Mouse (Mus musculus): ENCODE measurements around the gene Dact3. TPM values are rescaled to one million over a fixed set of nuclear protein-coding genes. Genes with fewer than 3 reads are reported as not detected.
A peak's percentile ranks its signal among the peaks of the same experiment; 100 is the strongest.

The Dact3 gene
- polyA plus RNA-seq, 2 experiments = 11.5 to 64.3 TPM

DNA sequence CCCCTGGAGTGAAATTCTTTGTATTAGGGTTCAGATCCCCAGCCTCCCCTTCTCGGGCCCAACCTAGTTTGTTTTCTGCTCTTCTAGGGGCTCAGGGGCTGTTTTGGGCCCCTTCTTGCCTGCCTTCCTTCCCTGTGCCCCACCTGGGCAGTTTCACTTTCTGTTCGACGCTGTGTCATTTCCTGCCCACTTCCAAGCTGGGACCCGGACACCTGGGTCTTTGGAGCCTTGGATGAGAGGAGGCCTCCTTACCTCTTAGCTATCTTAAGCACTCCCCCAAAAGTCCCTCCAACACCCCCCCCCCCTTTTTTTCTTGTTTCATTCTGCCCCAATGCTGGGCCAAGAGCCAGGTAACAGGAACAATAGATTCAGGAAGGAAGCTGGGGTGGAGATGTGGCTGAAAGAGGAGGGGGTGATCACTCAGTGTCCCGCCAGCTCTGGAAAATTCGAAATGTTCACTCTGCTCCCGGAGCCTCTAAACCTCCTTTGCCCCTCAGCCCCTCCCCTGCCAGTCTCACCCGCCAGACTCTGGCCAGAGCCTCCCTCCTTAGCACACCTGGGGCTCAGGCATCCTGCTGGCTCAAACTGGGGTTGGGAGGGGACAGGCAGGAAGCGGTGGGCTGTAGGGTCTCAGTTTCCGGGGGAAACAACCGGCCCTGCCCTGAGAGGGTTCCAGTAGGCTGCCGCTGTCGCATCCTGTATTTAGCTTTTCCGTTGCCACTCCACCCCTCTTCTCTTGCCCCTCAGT lies 29.9 kb upstream of the Dact3 start:
- Histone ChIP-seq H3K9me3 (ENCODE audit: control insufficient read depth, low read length) (no peaks in the 10 kb centered on the region), H3K36me3 (ENCODE audit: control insufficient read depth, insufficient read depth, low read length) (peaks cover 44% of the 10 kb centered on the region), H3K4me1 (ENCODE audit: control insufficient read depth, insufficient read depth, low read length) (peaks cover 19% of the 10 kb centered on the region), H3K27me3 (ENCODE audit: control insufficient read depth, insufficient read depth, low read length) (no peaks in the 10 kb centered on the region), H3K27ac (replicated peaks; ENCODE audit: low read depth, low read length) (peak overlapping the region; percentile 63), H3K4me3 (replicated peaks; ENCODE audit: low read length) (peak overlapping the region; percentile 60), H3K9ac (ENCODE audit: low read depth, low read length, severe bottlenecking) (peak overlapping the region; percentile 52), H3K4me2 (replicated peaks; ENCODE audit: low read depth, low read length, severe bottlenecking) (peak overlapping the region; percentile 91)
- DNase-seq (ENCODE audit: low spot score) (no peak), ATAC-seq (ENCODE audit: low FRiP score, low read depth) (no peak)
- 18% methylated on average over 14 of the region's 14 CpGs for WGBS
- TF ChIP-seq POLR2A (IDR thresholded peaks at IDR 0.05; ENCODE audit: borderline replicate concordance, extremely low read depth, insufficient read depth, insufficient read length) = no peak

DNA sequence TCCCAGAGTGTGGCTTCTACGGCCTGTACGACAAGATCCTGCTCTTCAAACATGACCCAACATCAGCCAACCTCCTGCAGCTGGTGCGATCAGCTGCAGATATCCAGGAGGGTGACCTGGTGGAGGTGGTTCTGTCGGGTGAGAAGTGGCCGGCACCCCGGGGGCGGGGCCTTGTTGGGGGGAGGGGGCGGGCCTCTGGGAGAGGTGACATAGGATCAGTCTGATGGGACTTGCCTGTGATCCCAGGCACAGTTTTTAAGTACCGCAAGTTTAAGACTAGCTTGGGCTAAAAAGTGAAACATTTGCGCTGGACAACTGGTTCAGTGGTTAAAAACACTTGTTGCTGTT lies 29.3 kb upstream of the Dact3 start:
- 35% methylated on average over 10 of the region's 10 CpGs for WGBS
- Histone ChIP-seq H3K4me3 (replicated peaks; ENCODE audit: low read length) (peak overlapping the region; percentile 60), H3K4me1 (ENCODE audit: control insufficient read depth, insufficient read depth, low read length) (peaks cover 19% of the 10 kb centered on the region), H3K36me3 (ENCODE audit: control insufficient read depth, insufficient read depth, low read length) (peaks cover 44% of the 10 kb centered on the region), H3K9me3 (ENCODE audit: control insufficient read depth, low read length) (no peaks in the 10 kb centered on the region), H3K27me3 (ENCODE audit: control insufficient read depth, insufficient read depth, low read length) (no peaks in the 10 kb centered on the region), H3K9ac (ENCODE audit: low read depth, low read length, severe bottlenecking) (peak overlapping the region; percentile 52), H3K4me2 (replicated peaks; ENCODE audit: low read depth, low read length, severe bottlenecking) (peak overlapping the region; percentile 91), H3K27ac (replicated peaks; ENCODE audit: low read depth, low read length) (peak overlapping the region; percentile 63)
- no peak for TF ChIP-seq POLR2A (IDR thresholded peaks at IDR 0.05; ENCODE audit: borderline replicate concordance, extremely low read depth, insufficient read depth, insufficient read length)
- ATAC-seq (ENCODE audit: low FRiP score, low read depth) (no peak), DNase-seq (ENCODE audit: low spot score) (no peak)

DNA sequence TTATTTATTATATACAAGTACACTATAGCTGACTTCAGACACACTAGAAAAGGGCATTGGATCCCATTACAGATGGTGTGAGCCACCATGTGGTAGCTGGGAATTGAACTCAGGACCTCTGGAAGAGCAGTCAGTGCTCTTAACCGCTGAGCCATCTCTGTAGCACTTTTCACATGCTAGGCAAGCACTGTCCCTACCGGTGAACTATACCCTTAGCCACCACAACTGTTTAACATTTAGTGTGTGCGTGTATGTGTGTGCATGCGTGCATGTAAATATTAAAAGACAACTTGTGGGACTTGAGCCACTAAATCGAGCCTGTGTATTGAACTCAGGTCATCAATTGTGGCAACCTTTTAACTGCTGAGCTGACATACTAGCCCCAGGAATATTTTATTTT lies 28.3 kb upstream of the Dact3 start:
- peaks cover 19% of the 10 kb centered on the region for H3K4me1 ChIP-seq (ENCODE audit: control insufficient read depth, insufficient read depth, low read length)
- ATAC-seq (ENCODE audit: low FRiP score, low read depth) (no peak), DNase-seq (ENCODE audit: low spot score) (no peak)
- no peak overlapping the region for H3K9ac ChIP-seq (ENCODE audit: low read depth, low read length, severe bottlenecking)
- H3K36me3 ChIP-seq (ENCODE audit: control insufficient read depth, insufficient read depth, low read length) = peaks cover 43% of the 10 kb centered on the region
- no peak overlapping the region for H3K4me2 ChIP-seq (replicated peaks; ENCODE audit: low read depth, low read length, severe bottlenecking)
- no peaks in the 10 kb centered on the region for H3K9me3 ChIP-seq (ENCODE audit: control insufficient read depth, low read length)
- WGBS = 91% methylated on average over 5 of the region's 5 CpGs
- no peak overlapping the region for H3K4me3 ChIP-seq (replicated peaks; ENCODE audit: low read length)
- TF ChIP-seq POLR2A (IDR thresholded peaks at IDR 0.05; ENCODE audit: borderline replicate concordance, extremely low read depth, insufficient read depth, insufficient read length) = no peak
- no peak overlapping the region for H3K27ac ChIP-seq (replicated peaks; ENCODE audit: low read depth, low read length)
- H3K27me3 ChIP-seq (ENCODE audit: control insufficient read depth, insufficient read depth, low read length) = no peaks in the 10 kb centered on the region

DNA sequence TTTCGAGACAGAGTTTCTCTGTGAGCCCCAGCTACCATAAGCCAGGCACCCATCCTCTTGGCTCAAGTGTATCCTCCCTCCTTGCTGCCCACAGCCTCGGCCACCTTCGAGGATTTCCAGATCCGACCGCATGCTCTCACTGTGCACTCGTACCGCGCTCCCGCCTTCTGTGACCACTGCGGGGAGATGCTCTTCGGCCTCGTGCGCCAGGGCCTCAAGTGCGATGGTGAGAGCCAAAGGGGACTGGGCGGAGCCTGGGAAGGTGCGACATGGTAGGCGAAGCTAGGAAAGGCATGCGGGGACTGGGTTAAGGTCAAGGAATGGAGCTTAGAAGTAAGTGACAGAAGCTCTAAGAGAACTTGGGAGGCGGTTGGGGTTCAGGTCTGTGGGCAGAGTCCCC lies 27.6 kb upstream of the Dact3 start:
- TF ChIP-seq POLR2A (IDR thresholded peaks at IDR 0.05; ENCODE audit: borderline replicate concordance, extremely low read depth, insufficient read depth, insufficient read length) = no peak
- no peak overlapping the region for H3K4me2 ChIP-seq (replicated peaks; ENCODE audit: low read depth, low read length, severe bottlenecking)
- peaks cover 19% of the 10 kb centered on the region for H3K4me1 ChIP-seq (ENCODE audit: control insufficient read depth, insufficient read depth, low read length)
- H3K27ac ChIP-seq (replicated peaks; ENCODE audit: low read depth, low read length) = no peak overlapping the region
- peaks cover 50% of the 10 kb centered on the region for H3K36me3 ChIP-seq (ENCODE audit: control insufficient read depth, insufficient read depth, low read length)
- H3K4me3 ChIP-seq (replicated peaks; ENCODE audit: low read length) = no peak overlapping the region
- WGBS = 80% methylated on average over 19 of the region's 19 CpGs
- H3K9me3 ChIP-seq (ENCODE audit: control insufficient read depth, low read length) = no peaks in the 10 kb centered on the region
- DNase-seq (ENCODE audit: low spot score) = no peak
- H3K27me3 ChIP-seq (ENCODE audit: control insufficient read depth, insufficient read depth, low read length) = no peaks in the 10 kb centered on the region
- no peak for ATAC-seq (ENCODE audit: low FRiP score, low read depth)
- H3K9ac ChIP-seq (ENCODE audit: low read depth, low read length, severe bottlenecking) = no peak overlapping the region

DNA sequence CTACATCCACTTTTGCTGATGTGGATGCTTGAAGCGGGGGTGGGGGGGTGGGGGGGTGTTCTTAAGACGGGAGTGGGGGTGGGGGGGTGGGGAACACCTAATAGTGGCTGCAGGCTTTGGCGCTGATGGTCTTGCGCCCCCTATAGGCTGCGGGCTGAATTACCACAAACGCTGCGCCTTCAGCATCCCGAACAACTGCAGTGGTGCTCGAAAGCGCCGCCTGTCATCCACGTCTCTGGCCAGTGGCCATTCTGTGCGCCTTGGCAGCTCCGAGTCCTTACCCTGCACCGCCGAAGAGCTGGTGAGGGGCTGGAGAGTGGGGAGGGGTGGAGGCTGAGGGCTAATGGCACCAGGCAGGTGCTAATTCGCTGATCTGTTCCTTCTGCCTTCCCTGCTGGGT lies 26.5 kb upstream of the Dact3 start:
- no peak overlapping the region for H3K4me2 ChIP-seq (replicated peaks; ENCODE audit: low read depth, low read length, severe bottlenecking)
- no peaks in the 10 kb centered on the region for H3K27me3 ChIP-seq (ENCODE audit: control insufficient read depth, insufficient read depth, low read length)
- H3K9ac ChIP-seq (ENCODE audit: low read depth, low read length, severe bottlenecking) = no peak overlapping the region
- peaks cover 19% of the 10 kb centered on the region for H3K4me1 ChIP-seq (ENCODE audit: control insufficient read depth, insufficient read depth, low read length)
- H3K9me3 ChIP-seq (ENCODE audit: control insufficient read depth, low read length) = no peaks in the 10 kb centered on the region
- no peak overlapping the region for H3K4me3 ChIP-seq (replicated peaks; ENCODE audit: low read length)
- no peak overlapping the region for H3K27ac ChIP-seq (replicated peaks; ENCODE audit: low read depth, low read length)
- no peak for ATAC-seq (ENCODE audit: low FRiP score, low read depth)
- TF ChIP-seq POLR2A (IDR thresholded peaks at IDR 0.05; ENCODE audit: borderline replicate concordance, extremely low read depth, insufficient read depth, insufficient read length) = no peak
- H3K36me3 ChIP-seq (ENCODE audit: control insufficient read depth, insufficient read depth, low read length) = peaks cover 58% of the 10 kb centered on the region
- DNase-seq (ENCODE audit: low spot score) = no peak
- 29% methylated on average over 15 of the region's 17 CpGs for WGBS

Data from limb, embryonic 14.5 days (tissue).